Mouse (Mus musculus): ENCODE measurements around the gene Atp2a2. TPM values are rescaled to one million over a fixed set of nuclear protein-coding genes. Genes with fewer than 3 reads are reported as not detected.
A peak's percentile ranks its signal among the peaks of the same experiment; 100 is the strongest.
"Not testable (repeated sequence)": the region's sequence is repeated elsewhere in the genome, so short reads cannot be mapped to it uniquely, and the experiment has no call there.

The Atp2a2 gene
- polyA plus RNA-seq, 1 experiment from 2014 or later = 34.8 TPM

DNA sequence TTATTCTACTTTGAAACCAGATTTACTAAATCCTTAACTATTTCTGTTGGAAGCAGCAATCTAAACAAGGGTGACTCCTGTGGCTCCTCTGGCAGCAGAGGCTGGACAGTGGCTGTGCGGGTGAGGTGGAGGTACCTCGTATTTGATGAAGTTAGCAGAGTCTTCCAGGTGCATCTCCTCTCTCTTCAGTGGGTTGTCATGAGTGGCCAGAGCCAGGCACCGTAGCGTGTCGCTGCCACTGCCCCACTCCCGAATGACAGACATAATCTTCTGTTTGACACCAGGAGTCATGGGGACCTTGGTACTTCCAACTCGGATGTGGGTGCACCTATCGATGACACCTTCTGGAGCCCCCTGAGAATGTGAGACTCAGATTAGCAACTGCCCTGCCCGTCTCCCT, 40.6 kb downstream of the Atp2a2 start:
- Histone ChIP-seq H3K27ac (replicated peaks) (no peak overlapping the region), H3K36me3 (peaks cover 93% of the 10 kb centered on the region)

DNA sequence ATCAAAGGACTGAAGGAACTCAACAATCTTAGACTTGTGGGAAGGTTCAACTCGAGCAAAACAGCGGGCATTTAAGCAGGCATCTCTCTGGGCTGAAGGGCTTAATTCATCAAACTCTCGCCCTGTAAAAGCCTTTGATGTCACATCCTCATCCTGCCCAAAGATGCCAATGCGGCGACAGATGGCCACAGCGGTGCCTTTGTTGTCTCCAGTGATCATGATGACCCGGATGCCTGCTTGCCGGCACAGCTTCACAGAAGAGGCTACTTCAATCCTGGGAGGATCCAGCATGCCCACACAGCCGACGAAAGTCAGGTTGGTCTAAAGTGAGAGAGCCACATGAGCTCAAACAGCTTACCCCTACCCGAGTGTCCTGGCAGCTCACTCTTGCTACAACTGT, 41.4 kb downstream of the Atp2a2 start:
- no peak overlapping the region for H3K4me2 ChIP-seq (replicated peaks)
- H3K27ac ChIP-seq (replicated peaks) = no peak overlapping the region
- H3K4me3 ChIP-seq (replicated peaks) = no peak overlapping the region
- H3K9ac ChIP-seq = no peak overlapping the region
- no peak for ATAC-seq (ENCODE audit: insufficient number of reproducible peaks, low FRiP score, low TSS enrichment, low read depth)
- H3K27me3 ChIP-seq = no peaks in the 10 kb centered on the region
- peaks cover 92% of the 10 kb centered on the region for H3K36me3 ChIP-seq
- 77% methylated on average over 11 of the region's 11 CpGs for WGBS
- H3K4me1 ChIP-seq = no peaks in the 10 kb centered on the region
- no peaks in the 10 kb centered on the region for H3K9me3 ChIP-seq (replicated peaks)

More for the DNA sequence above, 40.6 kb downstream of the Atp2a2 start:
- no peak for ATAC-seq (ENCODE audit: insufficient number of reproducible peaks, low FRiP score, low TSS enrichment, low read depth)
- H3K4me3 ChIP-seq (replicated peaks) = no peak overlapping the region
- no peaks in the 10 kb centered on the region for H3K9me3 ChIP-seq (replicated peaks)
- H3K4me1 ChIP-seq = no peaks in the 10 kb centered on the region
- WGBS = 91% methylated on average over 9 of the region's 9 CpGs
- no peak overlapping the region for H3K9ac ChIP-seq
- no peak overlapping the region for H3K4me2 ChIP-seq (replicated peaks)
- no peaks in the 10 kb centered on the region for H3K27me3 ChIP-seq

DNA sequence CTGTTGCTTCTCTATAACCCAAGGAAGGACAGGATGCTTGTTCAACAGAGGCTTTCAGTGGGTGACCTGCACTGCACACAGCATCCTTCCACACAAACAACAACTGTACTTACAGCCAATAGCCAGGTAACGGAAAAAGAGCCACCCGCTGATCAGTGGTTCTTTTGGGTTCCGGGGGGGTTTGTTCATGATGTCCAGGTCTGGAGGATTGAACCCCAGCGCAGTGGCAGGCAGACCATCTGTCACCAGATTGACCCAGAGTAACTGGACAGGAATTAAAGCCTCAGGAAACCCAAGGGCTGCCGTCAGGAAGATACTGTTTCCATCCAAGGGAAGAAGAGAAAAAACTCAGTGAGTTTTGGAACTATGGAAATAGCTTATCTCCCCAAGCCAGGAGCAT, 42.7 kb downstream of the Atp2a2 start:
- Histone ChIP-seq H3K9me3 (replicated peaks) (no peaks in the 10 kb centered on the region), H3K4me2 (replicated peaks) (no peak overlapping the region), H3K36me3 (peaks cover 96% of the 10 kb centered on the region), H3K27ac (replicated peaks) (no peak overlapping the region), H3K4me1 (no peaks in the 10 kb centered on the region), H3K9ac (no peak overlapping the region), H3K27me3 (no peaks in the 10 kb centered on the region), H3K4me3 (replicated peaks) (no peak overlapping the region)
- ATAC-seq (ENCODE audit: insufficient number of reproducible peaks, low FRiP score, low TSS enrichment, low read depth) = no peak
- WGBS = 92% methylated on average over 5 of the region's 5 CpGs

DNA sequence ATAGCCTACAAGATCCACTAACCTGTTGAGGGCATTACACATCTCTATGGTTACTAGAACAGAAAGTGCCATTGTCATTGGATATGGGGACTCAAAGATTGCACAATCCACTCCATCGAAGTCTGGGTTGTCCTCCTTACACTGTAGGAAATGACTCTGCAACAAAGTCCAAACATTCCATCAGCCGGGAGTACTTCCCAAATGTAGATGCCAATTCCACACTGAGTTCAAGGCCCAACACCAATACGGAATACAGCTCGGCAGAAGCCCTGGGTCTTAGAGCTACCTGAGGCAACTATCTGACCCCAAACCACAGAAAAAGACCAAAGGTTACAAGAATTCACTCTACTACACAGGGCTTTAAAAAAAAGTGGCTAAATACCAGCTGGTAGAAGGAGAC, 44.0 kb downstream of the Atp2a2 start:
- Histone ChIP-seq H3K27me3 (no peaks in the 10 kb centered on the region), H3K9me3 (replicated peaks) (no peaks in the 10 kb centered on the region), H3K4me2 (replicated peaks) (no peak overlapping the region), H3K9ac (no peak overlapping the region), H3K4me1 (no peaks in the 10 kb centered on the region), H3K36me3 (peaks cover 96% of the 10 kb centered on the region), H3K4me3 (replicated peaks) (no peak overlapping the region), H3K27ac (replicated peaks) (no peak overlapping the region)
- WGBS = 87% methylated on average over 4 of the region's 4 CpGs
- no peak for ATAC-seq (ENCODE audit: insufficient number of reproducible peaks, low FRiP score, low TSS enrichment, low read depth)

DNA sequence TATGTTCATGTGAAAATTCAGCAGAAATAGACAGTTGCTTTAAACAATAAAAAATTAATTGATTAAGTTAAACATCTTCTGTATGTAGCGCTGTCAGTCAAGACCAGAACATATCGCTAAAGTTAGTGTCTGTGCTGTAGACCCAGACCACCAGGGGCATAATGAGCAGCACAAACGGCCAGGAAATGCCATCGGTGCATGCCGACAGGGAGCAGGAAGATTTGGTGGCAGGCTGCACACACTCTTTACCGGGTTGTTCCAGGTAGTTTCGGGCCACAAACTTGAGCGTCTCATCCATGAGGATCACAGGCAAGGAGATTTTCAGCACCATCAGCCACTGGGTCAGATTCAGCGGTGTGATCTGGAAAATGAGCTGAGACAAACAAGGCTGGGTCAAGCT, 45.0 kb downstream of the Atp2a2 start:
- 75% methylated on average over 9 of the region's 9 CpGs for WGBS
- not testable (repeated sequence) for H3K4me3 ChIP-seq (replicated peaks); H3K27ac ChIP-seq (replicated peaks); H3K4me2 ChIP-seq (replicated peaks); H3K9ac ChIP-seq; H3K27me3 ChIP-seq; H3K9me3 ChIP-seq (replicated peaks); H3K4me1 ChIP-seq; ATAC-seq (ENCODE audit: insufficient number of reproducible peaks, low FRiP score, low TSS enrichment, low read depth)
- peaks cover 97% of the 10 kb centered on the region for H3K36me3 ChIP-seq

DNA sequence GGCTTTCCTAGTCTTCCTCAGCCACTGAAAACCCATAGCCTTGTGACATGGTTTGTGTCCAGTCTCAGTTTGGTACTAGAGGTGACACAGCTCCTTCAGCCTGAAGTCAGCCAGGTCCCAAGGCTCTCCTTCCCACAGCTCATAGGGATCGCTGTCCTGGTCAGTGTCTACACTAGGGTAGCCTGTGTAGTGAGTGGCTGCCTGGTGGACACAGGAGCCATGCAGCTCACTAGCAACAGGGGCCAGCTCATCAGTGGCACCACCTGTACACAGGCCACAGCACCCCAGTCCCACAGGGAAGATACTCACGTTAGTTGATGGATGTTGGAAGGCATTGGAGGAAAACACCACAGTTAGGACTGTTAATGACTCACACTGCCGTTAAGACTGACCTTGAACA, 46.4 kb downstream of the Atp2a2 start:
- H3K4me2 ChIP-seq (replicated peaks) = no peak overlapping the region
- no peak; the same call in 1 of the 2 replicates for ATAC-seq (ENCODE audit: insufficient number of reproducible peaks, low FRiP score, low TSS enrichment, low read depth)
- WGBS = 89% methylated on average over 3 of the region's 3 CpGs
- no peaks in the 10 kb centered on the region for H3K4me1 ChIP-seq
- no peak overlapping the region for H3K9ac ChIP-seq
- no peak overlapping the region for H3K27ac ChIP-seq (replicated peaks)
- H3K27me3 ChIP-seq = no peaks in the 10 kb centered on the region
- H3K9me3 ChIP-seq (replicated peaks) = no peaks in the 10 kb centered on the region
- peaks cover 86% of the 10 kb centered on the region for H3K36me3 ChIP-seq
- H3K4me3 ChIP-seq (replicated peaks) = no peak overlapping the region

DNA sequence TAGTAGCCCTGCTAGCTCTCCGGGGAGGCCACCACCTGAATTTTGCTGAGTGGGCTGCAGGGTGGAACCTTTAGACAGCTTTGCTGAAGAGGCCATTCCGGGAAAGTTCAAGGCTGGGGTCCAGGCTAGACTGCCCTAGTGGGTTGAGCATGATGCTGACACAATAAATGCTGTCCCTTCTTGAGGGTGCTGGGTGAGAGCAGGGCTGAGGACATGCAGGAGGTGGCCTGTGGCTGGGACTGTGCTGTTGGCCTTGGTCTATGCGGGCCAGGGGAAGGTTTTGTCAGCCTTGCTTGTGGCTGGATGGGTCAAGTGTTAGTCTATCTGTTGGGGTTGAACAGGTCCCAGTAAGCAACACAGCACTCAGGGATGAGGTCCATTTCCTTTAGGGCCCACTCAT, 47.1 kb downstream of the Atp2a2 start:
- Histone ChIP-seq H3K27me3 (no peaks in the 10 kb centered on the region), H3K4me1 (no peaks in the 10 kb centered on the region), H3K36me3 (peaks cover 79% of the 10 kb centered on the region), H3K9me3 (replicated peaks) (no peaks in the 10 kb centered on the region), H3K4me3 (replicated peaks) (no peak overlapping the region), H3K4me2 (replicated peaks) (no peak overlapping the region), H3K9ac (no peak overlapping the region), H3K27ac (replicated peaks) (no peak overlapping the region)
- ATAC-seq (ENCODE audit: insufficient number of reproducible peaks, low FRiP score, low TSS enrichment, low read depth) = no peak
- 89% methylated on average over 3 of the region's 3 CpGs for WGBS

DNA sequence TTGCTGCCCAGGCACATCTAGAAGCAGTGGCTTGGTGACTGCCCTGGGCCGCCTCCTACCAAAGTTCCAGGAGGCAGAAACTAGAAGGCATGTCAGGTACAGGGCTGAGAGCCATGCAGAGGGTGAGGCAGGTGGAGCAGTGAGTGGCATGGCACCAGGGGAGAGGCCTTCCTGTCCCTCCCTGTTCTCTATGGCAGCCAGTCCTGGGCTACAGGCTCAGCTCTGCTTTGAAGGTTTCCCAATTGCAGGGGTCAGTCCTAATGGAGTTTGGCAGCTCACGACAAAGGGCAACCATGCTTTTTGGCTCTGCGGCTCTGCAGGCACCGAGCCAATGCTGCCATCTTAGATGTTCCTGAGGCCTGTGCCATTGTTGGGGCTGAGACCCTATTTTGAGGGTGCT, 47.6 kb downstream of the Atp2a2 start:
- Histone ChIP-seq H3K9ac (no peak overlapping the region), H3K4me3 (replicated peaks) (no peak overlapping the region), H3K9me3 (replicated peaks) (no peaks in the 10 kb centered on the region), H3K4me1 (no peaks in the 10 kb centered on the region), H3K27me3 (no peaks in the 10 kb centered on the region), H3K27ac (replicated peaks) (no peak overlapping the region), H3K36me3 (peaks cover 75% of the 10 kb centered on the region), H3K4me2 (replicated peaks) (no peak overlapping the region)
- 92% methylated on average over 4 of the region's 4 CpGs for WGBS
- no peak for ATAC-seq (ENCODE audit: insufficient number of reproducible peaks, low FRiP score, low TSS enrichment, low read depth)

DNA sequence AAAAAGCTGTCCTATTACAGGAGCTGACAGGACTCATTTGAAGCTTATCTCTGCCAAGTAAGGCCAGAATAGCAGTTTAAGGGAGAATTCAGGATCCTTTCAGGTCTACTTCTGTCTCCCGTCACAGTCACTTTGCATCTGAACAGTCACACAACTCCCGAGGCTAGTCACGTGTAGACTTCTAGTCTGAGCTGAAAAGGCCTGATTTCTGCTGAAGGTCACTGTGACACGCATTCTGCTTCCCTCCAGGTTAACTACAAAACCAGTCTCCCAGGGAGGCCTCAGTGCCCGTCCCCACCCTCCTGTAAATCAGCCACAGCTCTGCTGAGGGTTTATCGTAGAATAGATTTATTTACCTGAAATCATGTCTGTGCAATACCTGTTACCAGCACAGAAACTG, 48.8 kb downstream of the Atp2a2 start:
- no peak overlapping the region for H3K9ac ChIP-seq
- 84% methylated on average over 6 of the region's 6 CpGs for WGBS

DNA sequence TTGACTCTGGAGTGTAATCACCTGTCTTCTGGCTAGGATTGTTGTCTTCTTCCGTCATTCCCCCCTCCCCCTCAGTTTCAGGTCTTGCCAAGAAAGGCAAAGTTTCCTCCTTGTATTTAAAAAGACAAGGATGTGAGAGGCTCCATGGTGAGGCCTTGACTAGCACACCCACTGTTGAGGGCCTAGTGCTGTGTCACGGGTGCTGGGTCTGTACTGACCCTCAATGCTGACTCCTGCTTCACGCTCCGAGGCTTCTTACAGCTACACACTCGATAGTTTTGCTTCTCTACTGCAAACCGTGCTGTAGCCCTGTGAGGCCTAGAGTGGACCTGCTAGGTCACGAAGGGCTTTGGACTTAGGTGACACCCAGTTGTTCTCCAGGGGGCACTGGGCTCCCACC, 49.8 kb downstream of the Atp2a2 start:
- H3K27ac ChIP-seq (replicated peaks) = no peak overlapping the region
- no peaks in the 10 kb centered on the region for H3K9me3 ChIP-seq (replicated peaks)
- 77% methylated on average over 7 of the region's 7 CpGs for WGBS
- H3K9ac ChIP-seq = no peak overlapping the region
- no peaks in the 10 kb centered on the region for H3K4me1 ChIP-seq
- H3K4me2 ChIP-seq (replicated peaks) = no peak overlapping the region
- peaks cover 52% of the 10 kb centered on the region for H3K36me3 ChIP-seq
- H3K27me3 ChIP-seq = no peaks in the 10 kb centered on the region
- H3K4me3 ChIP-seq (replicated peaks) = no peak overlapping the region
- ATAC-seq (ENCODE audit: insufficient number of reproducible peaks, low FRiP score, low TSS enrichment, low read depth) = no peak

More for the DNA sequence above, 48.8 kb downstream of the Atp2a2 start:
- no peak overlapping the region for H3K4me2 ChIP-seq (replicated peaks)
- no peaks in the 10 kb centered on the region for H3K27me3 ChIP-seq
- peaks cover 62% of the 10 kb centered on the region for H3K36me3 ChIP-seq
- 0 out of 2 replicates have a peak overlapping the region, but pooled peaks have one; percentile 5 for H3K27ac ChIP-seq (replicated peaks)
- no peaks in the 10 kb centered on the region for H3K4me1 ChIP-seq
- H3K9me3 ChIP-seq (replicated peaks) = no peaks in the 10 kb centered on the region
- ATAC-seq (ENCODE audit: insufficient number of reproducible peaks, low FRiP score, low TSS enrichment, low read depth) = no peak
- H3K4me3 ChIP-seq (replicated peaks) = no peak overlapping the region

DNA sequence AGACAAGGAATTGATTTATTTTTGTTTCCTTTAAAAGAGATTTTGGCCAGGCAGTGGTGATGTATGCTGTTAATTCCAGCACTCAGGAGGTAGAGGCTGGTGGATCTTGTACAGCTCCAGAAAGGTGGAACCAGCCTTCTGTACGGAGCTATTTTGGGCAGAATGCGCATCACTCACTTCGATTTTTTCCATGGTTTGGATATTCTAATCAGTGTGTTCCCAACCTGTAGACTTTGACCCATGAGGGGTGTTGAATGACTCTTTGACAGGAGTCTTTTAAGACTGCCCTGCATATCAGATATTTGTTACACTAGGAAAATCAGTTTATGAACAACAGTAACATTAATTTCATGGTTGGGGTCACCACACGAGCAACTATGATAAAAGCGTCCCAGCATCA, 50.7 kb downstream of the Atp2a2 start:
- Histone ChIP-seq H3K9me3 (replicated peaks) (no peaks in the 10 kb centered on the region), H3K4me3 (replicated peaks) (no peak overlapping the region), H3K27me3 (no peaks in the 10 kb centered on the region), H3K27ac (replicated peaks) (no peak overlapping the region), H3K4me2 (replicated peaks) (no peak overlapping the region), H3K36me3 (peaks cover 45% of the 10 kb centered on the region), H3K9ac (no peak overlapping the region), H3K4me1 (no peaks in the 10 kb centered on the region)
- ATAC-seq (ENCODE audit: insufficient number of reproducible peaks, low FRiP score, low TSS enrichment, low read depth) = no peak
- WGBS = 83% methylated on average over 5 of the region's 5 CpGs

DNA sequence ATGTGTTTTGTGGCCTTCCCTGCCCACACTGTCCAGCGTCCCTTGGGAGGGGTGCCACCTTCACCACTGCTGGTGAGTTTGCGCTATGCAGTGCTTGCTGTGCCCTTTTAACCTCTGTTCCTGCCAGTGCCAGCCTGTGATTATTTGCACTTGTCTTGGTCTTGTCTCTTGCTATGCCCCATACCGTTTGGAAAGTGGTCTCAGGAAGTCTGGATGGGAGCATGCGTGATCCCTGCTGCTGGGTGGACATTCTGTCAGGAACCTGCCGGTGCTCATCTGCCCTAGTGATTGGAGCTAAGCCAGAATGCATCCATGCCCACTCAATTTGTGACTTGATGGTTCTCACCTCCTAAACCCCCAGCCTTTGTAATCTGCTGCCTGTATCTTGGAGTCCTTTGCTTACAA, 51.1 kb downstream of the Atp2a2 start:
- Histone ChIP-seq H3K4me2 (replicated peaks) (no peak overlapping the region), H3K36me3 (peaks cover 46% of the 10 kb centered on the region), H3K4me1 (no peaks in the 10 kb centered on the region), H3K4me3 (replicated peaks) (no peak overlapping the region), H3K27me3 (no peaks in the 10 kb centered on the region), H3K9ac (no peak overlapping the region), H3K27ac (replicated peaks) (0 out of 2 replicates have a peak overlapping the region, but pooled peaks have one; percentile 22), H3K9me3 (replicated peaks) (no peaks in the 10 kb centered on the region)
- 79% methylated on average over 5 of the region's 5 CpGs for WGBS
- no peak for ATAC-seq (ENCODE audit: insufficient number of reproducible peaks, low FRiP score, low TSS enrichment, low read depth)

Data from embryonic facial prominence, embryonic 15.5 days (tissue).